Mouse (Mus musculus): ENCODE measurements around the gene Nfkb2.

DNA sequence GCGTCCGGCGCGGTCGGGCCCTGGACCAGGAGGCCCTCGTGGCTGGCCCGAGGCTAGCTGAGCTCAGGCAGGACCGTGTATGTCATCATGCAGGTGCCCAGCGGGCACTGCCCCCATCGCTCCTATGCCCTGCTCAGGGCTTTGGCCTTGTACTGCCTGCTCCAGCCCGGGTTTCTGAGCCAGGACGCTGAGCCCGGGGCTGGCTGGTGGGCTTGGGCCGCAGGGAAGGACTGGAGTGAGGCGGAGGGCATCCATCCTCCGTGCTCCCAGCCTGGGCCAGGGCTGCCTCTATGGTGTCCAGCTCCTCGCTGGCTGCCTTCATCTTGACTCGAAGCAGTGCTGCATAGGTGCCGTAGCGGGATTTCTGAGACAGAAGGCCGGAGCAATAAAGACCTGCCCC lies 8.4 kb downstream of the Nfkb2 start:
- TF ChIP-seq CTCF (IDR thresholded peaks at IDR 0.05; ENCODE audit: low read depth, low read length) (no peak), POLR2A (IDR thresholded peaks at IDR 0.05; ENCODE audit: insufficient read depth, low read length) (no peak)
